Mouse (Mus musculus): ENCODE data around the gene Nubp2.

- TF ChIP-seq CTCF (IDR thresholded peaks at IDR 0.05; ENCODE audit: low read depth) (no peak), EP300 (IDR thresholded peaks at IDR 0.05; ENCODE audit: low read depth) (no peak)
Observed at GRCm38 (mm10) chr17:24884391-24884790, 1.8 kb downstream of the Nubp2 start.

Data from liver, postnatal 0 days (tissue).